Mouse (Mus musculus) layer of hippocampus, adult 2 months (tissue): ENCODE measurements around the gene Dbn1. TPM values are rescaled to one million over a fixed set of nuclear protein-coding genes. Genes with fewer than 3 reads are reported as not detected.

ENCODE experiments used
- DNase-seq, 2 experiments: peaks; one replicate each; pipeline ENCODE4 v3.0.0; 2022; ENCODE audit warnings: low spot score in 2 of 2
- H3K27ac ChIP-seq: fragments of 200-600 bp; 2 replicates; pipeline ENCODE4 v1.8.1; 2022
- H3K4me3 ChIP-seq: fragments of 200-600 bp; 2 replicates; pipeline ENCODE4 v1.8.1; 2022; ENCODE audit warnings: mild to moderate bottlenecking
- CTCF ChIP-seq: fragments of 200-600 bp; conservative IDR thresholded peaks from 2 replicates; pipeline ENCODE4 v1.8.1; 2022; ENCODE audit warnings: antibody characterized with exemption, mild to moderate bottlenecking, moderate library complexity
- total RNA-seq, 2 experiments: library from RNA; stranded (reverse); gene quantifications; 2 replicates each; pipeline ENCODE4 v1.2.3; 2021

Gene Dbn1
- total RNA-seq, 2 experiments from 2014 or later, result 396 to 403 TPM

GRCm38 (mm10) chr13:55505810-55506209, 17.9 kb upstream of the Dbn1 start:
- Histone ChIP-seq H3K27ac (no peak overlapping the region), H3K4me3 (no peak overlapping the region)
- TF ChIP-seq CTCF, result no peak
- DNase-seq, result no peak

- H3K4me3 ChIP-seq, result no peak overlapping the region
- no peak for TF ChIP-seq CTCF
- DNase-seq, result no peak
- no peak overlapping the region for H3K27ac ChIP-seq
Observed at GRCm38 (mm10) chr13:55504390-55504789, 16.5 kb upstream of the Dbn1 start.

GRCm38 (mm10) chr13:55502405-55502804, 14.5 kb upstream of the Dbn1 start:
- no peak overlapping the region for H3K27ac ChIP-seq
- H3K4me3 ChIP-seq, result no peak overlapping the region
- no peak for TF ChIP-seq CTCF
- no peak for DNase-seq

- H3K4me3 ChIP-seq, result no peak overlapping the region
- no peak overlapping the region for H3K27ac ChIP-seq
- DNase-seq, result no peak
- no peak for TF ChIP-seq CTCF
Observed at GRCm38 (mm10) chr13:55500575-55500974, 12.7 kb upstream of the Dbn1 start.

- TF ChIP-seq CTCF, result no peak
- DNase-seq, result no peak
- Histone ChIP-seq H3K27ac (no peak overlapping the region; the same call in 1 of the 2 replicates), H3K4me3 (no peak overlapping the region)
Observed at GRCm38 (mm10) chr13:55498906-55499305, 11.0 kb upstream of the Dbn1 start.

GRCm38 (mm10) chr13:55496661-55497060, 8.8 kb upstream of the Dbn1 start:
- peak overlapping the region; percentile 86 for H3K27ac ChIP-seq
- no peak overlapping the region for H3K4me3 ChIP-seq
- no peak for DNase-seq
- TF ChIP-seq CTCF, result no peak

GRCm38 (mm10) chr13:55495702-55496101, 7.8 kb upstream of the Dbn1 start:
- peak overlapping the region; percentile 86 for H3K27ac ChIP-seq
- no peak for TF ChIP-seq CTCF
- H3K4me3 ChIP-seq, result no peak overlapping the region
- DNase-seq, result no peak

- Histone ChIP-seq H3K4me3 (no peak overlapping the region), H3K27ac (peak overlapping the region; percentile 86)
- no peak for TF ChIP-seq CTCF
- peak in 1 of 2 experiments; percentile 42 for DNase-seq
Observed at GRCm38 (mm10) chr13:55494883-55495621, 7.1 kb upstream of the Dbn1 start.

- H3K4me3 ChIP-seq, result no peak overlapping the region
- DNase-seq, result no peak
- peak overlapping the region; percentile 86 for H3K27ac ChIP-seq
- TF ChIP-seq CTCF, result no peak
Observed at GRCm38 (mm10) chr13:55494257-55494656, 6.3 kb upstream of the Dbn1 start.

GRCm38 (mm10) chr13:55486916-55487577, 864 bp downstream of the Dbn1 start:
- DNase-seq, result no peak
- no peak for TF ChIP-seq CTCF
- peak overlapping the region; percentile 97 for H3K27ac ChIP-seq
- peak overlapping the region; percentile 77 for H3K4me3 ChIP-seq

- no peak; the same call in none of the 2 replicates for TF ChIP-seq CTCF
- no peak for DNase-seq
- peak overlapping the region; percentile 97 for H3K27ac ChIP-seq
- peak overlapping the region; percentile 77 for H3K4me3 ChIP-seq
Observed at GRCm38 (mm10) chr13:55486029-55486794, 1.7 kb downstream of the Dbn1 start.

- Histone ChIP-seq H3K4me3 (peak overlapping the region; percentile 77), H3K27ac (peak overlapping the region; percentile 97)
- no peak for TF ChIP-seq CTCF
- DNase-seq, result no peak
Observed at GRCm38 (mm10) chr13:55484520-55485088, 3.3 kb downstream of the Dbn1 start.

GRCm38 (mm10) chr13:55483593-55483992, 4.3 kb downstream of the Dbn1 start:
- Histone ChIP-seq H3K4me3 (peak overlapping the region; percentile 77), H3K27ac (peak overlapping the region; percentile 97)
- DNase-seq, result peak; percentile 92 to 97
- TF ChIP-seq CTCF, result no peak
